Comparison of ENCODE assay signal across 9 mouse cellular contexts in genomic region chr15:12268021-12268420, GRCm38 (mm10). TPM values are rescaled to one million over a fixed set of nuclear protein-coding genes. Genes with fewer than 3 reads are reported as not detected.
DNase-seq lines count a peak whose midpoint lies in the region; ATAC-seq and TF ChIP-seq lines count a peak whose summit lies in the region.
"Had no signal": no experiment of that assay in that cellular context is flagged by ENCODE, and none has a peak within 500 bp of the region (broad histone marks: within the 10 kb centered on the region; RNA-seq: fewer than 3 reads in every experiment).

No protein-coding gene starts in this region.

- peaks cover 27% of the 10 kb centered on the region for H3K4me1 ChIP-seq in G1E (ENCODE audit: insufficient read depth, low read depth, low read length)
- H3K4me1 ChIP-seq in forebrain, embryonic 10.5 days: no peaks in the 10 kb centered on the region
- no peaks in the 10 kb centered on the region; the same call in 1 of the 2 replicates for H3K4me1 ChIP-seq in liver, postnatal 0 days (ENCODE audit: insufficient read depth)
- H3K4me1 ChIP-seq in neural tube, embryonic 15.5 days: no peaks in the 10 kb centered on the region

- TF ChIP-seq EP300 in liver, postnatal 0 days (IDR thresholded peaks at IDR 0.05; ENCODE audit: low read depth): no peak

- H3K4me3 ChIP-seq in G1E (ENCODE audit: low read depth, low read length): no peak overlapping the region
- H3K4me3 ChIP-seq in forebrain, embryonic 10.5 days: no peak overlapping the region
- no peak overlapping the region for H3K4me3 ChIP-seq in liver, postnatal 0 days (ENCODE audit: low read depth, low read length)
- H3K4me3 ChIP-seq in neural tube, embryonic 15.5 days (replicated peaks): no peak overlapping the region
- H3K4me3 ChIP-seq: heart, embryonic 13.5 days had no signal

- no peak for DNase-seq in G1E (ENCODE audit: low spot score)
- DNase-seq in c-Kit-positive CD71-positive TER-119-negative erythroid progenitor cells, embryonic 14.5 days (ENCODE audit: low read depth): peak; percentile 63
- DNase-seq in forebrain, embryonic 10.5 days (ENCODE audit: extremely low spot score, low spot score): peak; percentile 51
- DNase-seq in heart, postnatal 4 days: peak; percentile 84
- peak; percentile 30 to 80 for DNase-seq in layer of hippocampus, adult 18-20 months (ENCODE audit: low spot score in 2 of 2)
- DNase-seq in liver, postnatal 0 days: peak; percentile 80
- peak; percentile 79 for DNase-seq in thymus, postnatal 0 days (ENCODE audit: low spot score)

- H3K36me3 ChIP-seq in G1E (replicated peaks): peaks cover 94% of the 10 kb centered on the region
- H3K36me3 ChIP-seq in forebrain, embryonic 10.5 days (replicated peaks): peaks cover 82% of the 10 kb centered on the region
- peaks cover 66% of the 10 kb centered on the region for H3K36me3 ChIP-seq in liver, postnatal 0 days (replicated peaks; ENCODE audit: insufficient read depth, low read length)
- peaks cover 74% of the 10 kb centered on the region for H3K36me3 ChIP-seq in neural tube, embryonic 15.5 days

- no peak overlapping the region for H3K9ac ChIP-seq in liver, postnatal 0 days (replicated peaks)
- H3K9ac ChIP-seq in neural tube, embryonic 15.5 days (replicated peaks): no peak overlapping the region
- H3K9ac ChIP-seq: heart, embryonic 13.5 days had no signal

- ATAC-seq in G1E (ENCODE audit: extremely low read depth, insufficient number of reproducible peaks, low FRiP score, poor library complexity, severe bottlenecking): no peak
- 0 out of 2 replicates have a peak, but pooled peaks have one; percentile 45 for ATAC-seq in liver, postnatal 0 days
- ATAC-seq in neural tube, embryonic 15.5 days (ENCODE audit: low FRiP score): peak; percentile 26; the same call in 1 of the 2 replicates

- H3K9me3 ChIP-seq in G1E (replicated peaks): no peaks in the 10 kb centered on the region
- H3K9me3 ChIP-seq in forebrain, embryonic 10.5 days: no peaks in the 10 kb centered on the region
- no peaks in the 10 kb centered on the region for H3K9me3 ChIP-seq in liver, postnatal 0 days (ENCODE audit: low read length)
- no peaks in the 10 kb centered on the region for H3K9me3 ChIP-seq in neural tube, embryonic 15.5 days (replicated peaks)
- H3K9me3 ChIP-seq: heart, embryonic 13.5 days had no signal

- WGBS in forebrain, embryonic 10.5 days: 83% methylated on average over 1 of the region's 1 CpGs
- 53% methylated on average over 1 of the region's 1 CpGs for WGBS in liver, postnatal 0 days (ENCODE audit: insufficient replicate concordance)
- WGBS in neural tube, embryonic 15.5 days: 57% methylated on average over 1 of the region's 1 CpGs

- H3K4me2 ChIP-seq in liver, postnatal 0 days (ENCODE audit: low read depth, low read length): no peak overlapping the region
- H3K4me2 ChIP-seq in neural tube, embryonic 15.5 days: no peak overlapping the region
- H3K4me2 ChIP-seq: heart, embryonic 13.5 days had no signal

- TF ChIP-seq CTCF in G1E (IDR thresholded peaks at IDR 0.05; ENCODE audit: low read depth, low read length): peak; percentile 72
- peak; percentile 90 for TF ChIP-seq CTCF in liver, postnatal 0 days (IDR thresholded peaks at IDR 0.05; ENCODE audit: low read depth)

- no peaks in the 10 kb centered on the region for H3K27me3 ChIP-seq in G1E (ENCODE audit: insufficient read depth, low read length)
- no peaks in the 10 kb centered on the region for H3K27me3 ChIP-seq in forebrain, embryonic 10.5 days (ENCODE audit: poor library complexity, severe bottlenecking)
- H3K27me3 ChIP-seq in liver, postnatal 0 days (ENCODE audit: insufficient read depth, low read length): no peaks in the 10 kb centered on the region
- H3K27me3 ChIP-seq in neural tube, embryonic 15.5 days (replicated peaks): no peaks in the 10 kb centered on the region
- H3K27me3 ChIP-seq: heart, embryonic 13.5 days had no signal

- H3K27ac ChIP-seq in forebrain, embryonic 10.5 days: no peak overlapping the region
- H3K27ac ChIP-seq in liver, postnatal 0 days (ENCODE audit: low read depth): no peak overlapping the region
- no peak overlapping the region for H3K27ac ChIP-seq in neural tube, embryonic 15.5 days (replicated peaks)
- H3K27ac ChIP-seq: heart, embryonic 13.5 days had no signal

RNA-seq across cellular contexts. Expression of gene Golph3, which starts 53.2 kb away (rescaled TPM):
- total RNA-seq in G1E (2014; fragmentation: Nextera tagmentation): 411 and 482 TPM in 2 replicates
- total RNA-seq in G1E (2017): 299 and 319 TPM in 2 replicates
- polyA plus RNA-seq in G1E (2012): 739 and 1,035 TPM in 2 replicates
- polyA plus RNA-seq in forebrain, embryonic 10.5 days (2016; fragmentation: Nextera tagmentation; extraction: Ambion mirVana): 67.3 and 68.7 TPM in 2 replicates
- total RNA-seq in heart, postnatal 4 days (2021): 10 to 100 TPM; 88.7 to 89.1 TPM
- total RNA-seq in layer of hippocampus, adult 18-20 months (2021): 100 to 1,000 TPM in 1 of 2 experiments, 10 to 100 TPM in 1; 98.4 to 100 TPM
- polyA plus RNA-seq in liver, postnatal 0 days (2015; fragmentation: Nextera tagmentation; extraction: Ambion mirVana): 35.8 and 37.2 TPM in 2 replicates
- 73.1 and 74.1 TPM in 2 replicates for polyA plus RNA-seq in neural tube, embryonic 15.5 days (2015; fragmentation: Nextera tagmentation; extraction: Ambion mirVana)
- 78.6 and 84.1 TPM in 2 replicates for polyA plus RNA-seq in thymus, postnatal 0 days (2015; fragmentation: Nextera tagmentation; extraction: Ambion mirVana)

RNA-seq across cellular contexts. Expression of gene 1810049J17Rik, which starts 53.7 kb away (rescaled TPM):
- not detected in 2 replicates for total RNA-seq in G1E (2014; fragmentation: Nextera tagmentation)
- total RNA-seq in G1E (2017): 0.38 TPM in 1 of 2 replicates, not detected in the other
- polyA plus RNA-seq in G1E (2012): 0.36 and 0.52 TPM in 2 replicates
- 1.4 TPM in 1 of 2 replicates, not detected in the other for polyA plus RNA-seq in forebrain, embryonic 10.5 days (2016; fragmentation: Nextera tagmentation; extraction: Ambion mirVana)
- under 1 TPM in 1 of 2 experiments, not detected in 1; 0.91 TPM for total RNA-seq in heart, postnatal 4 days (2021)
- 1 to 10 TPM in 1 of 2 experiments, not detected in 1; 2.5 TPM for total RNA-seq in layer of hippocampus, adult 18-20 months (2021)
- polyA plus RNA-seq in liver, postnatal 0 days (2015; fragmentation: Nextera tagmentation; extraction: Ambion mirVana): 0.79 and 1.1 TPM in 2 replicates
- 0.47 TPM in 1 of 2 replicates, not detected in the other for polyA plus RNA-seq in neural tube, embryonic 15.5 days (2015; fragmentation: Nextera tagmentation; extraction: Ambion mirVana)
- 1.6 and 2.0 TPM in 2 replicates for polyA plus RNA-seq in thymus, postnatal 0 days (2015; fragmentation: Nextera tagmentation; extraction: Ambion mirVana)
